Mouse (Mus musculus) hindlimb bud, embryonic 11.5 days (tissue): ENCODE data around the gene Tenm2.

ENCODE experiments used
- DNase-seq: peaks from one replicate; pipeline ENCODE4 v3.0.0-alpha.2; 2012; ENCODE audit warnings: low read depth, low spot score; ENCODE audit errors: extremely low spot score

Tenm2 gene

DNA sequence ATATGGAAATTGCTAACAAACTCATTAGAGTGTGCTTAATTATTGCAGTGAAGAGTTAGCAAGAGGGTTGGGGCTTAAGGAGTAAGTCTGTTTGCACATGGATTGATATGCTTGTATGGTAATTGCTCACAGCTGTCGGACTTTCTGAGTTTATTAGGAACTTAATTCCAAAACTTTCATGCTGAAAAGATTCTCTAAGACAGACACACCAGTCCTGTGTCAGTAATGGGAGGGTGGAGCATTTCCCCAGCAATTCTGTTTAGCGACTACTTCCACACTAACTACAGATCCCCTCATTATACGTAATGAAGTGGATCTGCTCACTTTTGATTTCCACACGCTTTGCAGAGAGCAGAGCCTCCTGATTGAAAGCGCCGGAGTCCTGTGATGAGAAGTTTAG is 622.0 kb downstream of the Tenm2 start:
- no peak for DNase-seq

DNA sequence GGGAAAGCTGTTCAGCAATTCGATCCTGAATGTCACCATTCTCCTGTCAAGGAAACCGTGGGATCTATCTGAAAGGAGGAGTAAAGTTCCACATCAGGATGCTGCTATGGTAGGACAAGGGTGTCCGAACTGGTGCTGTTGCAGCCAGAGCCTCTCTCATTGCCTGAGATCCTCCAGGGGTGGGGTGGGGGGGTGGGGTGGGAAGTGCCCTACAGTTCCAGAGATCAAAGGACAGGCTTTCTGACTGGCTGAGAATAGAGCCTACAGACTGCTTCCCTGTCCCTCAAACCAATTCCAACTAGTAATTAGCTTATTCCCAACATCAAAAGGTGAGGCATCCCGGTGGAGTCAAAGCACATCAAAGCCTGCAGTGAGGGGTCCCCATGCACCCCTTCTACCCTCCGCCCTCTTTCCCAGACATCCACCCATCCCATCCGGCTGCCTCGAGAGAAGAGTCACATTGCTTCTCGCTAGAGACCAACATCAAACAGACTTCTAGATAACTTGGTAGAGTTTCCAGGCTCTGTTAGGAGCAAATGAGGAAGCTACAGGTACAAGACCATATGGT is 630.9 kb downstream of the Tenm2 start:
- DNase-seq: no peak

- no peak for DNase-seq
These were observed 631.5 kb downstream of the Tenm2 start for GRCm38 (mm10) chr11:36604272-36604671.

DNA sequence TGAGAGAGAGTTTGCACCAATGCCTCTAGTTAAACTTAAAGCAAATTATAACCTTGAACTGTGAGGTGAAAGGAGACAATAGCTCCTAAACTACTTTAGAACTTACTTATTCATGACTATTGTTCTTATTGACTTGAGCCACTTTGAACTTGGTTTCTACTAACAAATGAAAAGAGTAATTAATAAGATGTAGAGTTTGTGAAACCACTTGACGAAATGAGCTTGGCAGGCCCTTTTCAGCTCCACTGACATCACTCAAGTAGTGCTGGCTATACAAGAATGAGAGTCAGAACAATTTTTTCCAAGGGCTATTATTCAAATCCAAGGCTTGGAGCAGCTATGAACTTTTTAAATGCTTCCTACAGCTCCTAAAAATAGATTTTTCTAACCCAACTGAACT is 643.3 kb downstream of the Tenm2 start:
- no peak for DNase-seq

DNA sequence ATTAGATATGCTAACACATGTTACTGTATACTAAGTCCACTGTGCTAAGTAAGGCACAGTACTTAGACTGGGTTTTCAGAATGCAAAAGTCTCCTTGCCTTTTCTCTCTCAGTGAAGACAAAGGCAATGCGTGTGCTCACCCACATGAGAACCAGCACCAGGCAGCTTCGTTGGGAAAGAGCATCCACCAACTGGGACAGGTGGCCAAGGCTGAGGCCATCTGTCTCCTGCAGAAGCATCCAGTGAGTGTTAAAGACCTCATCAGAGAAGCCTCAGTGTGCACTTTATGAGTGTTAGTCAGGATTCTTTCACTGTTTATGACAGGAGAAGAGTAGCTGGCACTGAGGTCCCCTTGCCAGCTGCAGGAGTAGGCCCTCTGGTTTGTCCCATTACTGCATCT is 669.6 kb downstream of the Tenm2 start:
- no peak for DNase-seq

DNA sequence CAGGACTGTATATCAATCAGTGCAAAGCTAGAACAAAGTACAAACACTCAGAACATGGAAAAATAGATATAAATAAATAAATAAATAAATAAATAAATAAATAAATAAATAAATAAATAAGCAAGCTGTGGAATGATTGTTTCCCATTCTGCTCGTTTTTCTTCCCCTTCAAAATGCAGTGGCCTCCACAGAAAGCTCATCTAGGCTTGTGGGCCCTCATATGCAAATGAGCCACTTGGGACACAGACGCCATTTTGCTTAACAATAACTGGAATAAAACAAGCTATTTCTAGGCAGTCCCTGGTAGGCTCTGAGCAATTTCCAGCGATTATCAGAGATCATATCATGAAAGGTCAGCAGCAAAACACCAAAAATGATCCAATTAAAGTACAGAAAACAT is 672.9 kb downstream of the Tenm2 start:
- no peak for DNase-seq

DNA sequence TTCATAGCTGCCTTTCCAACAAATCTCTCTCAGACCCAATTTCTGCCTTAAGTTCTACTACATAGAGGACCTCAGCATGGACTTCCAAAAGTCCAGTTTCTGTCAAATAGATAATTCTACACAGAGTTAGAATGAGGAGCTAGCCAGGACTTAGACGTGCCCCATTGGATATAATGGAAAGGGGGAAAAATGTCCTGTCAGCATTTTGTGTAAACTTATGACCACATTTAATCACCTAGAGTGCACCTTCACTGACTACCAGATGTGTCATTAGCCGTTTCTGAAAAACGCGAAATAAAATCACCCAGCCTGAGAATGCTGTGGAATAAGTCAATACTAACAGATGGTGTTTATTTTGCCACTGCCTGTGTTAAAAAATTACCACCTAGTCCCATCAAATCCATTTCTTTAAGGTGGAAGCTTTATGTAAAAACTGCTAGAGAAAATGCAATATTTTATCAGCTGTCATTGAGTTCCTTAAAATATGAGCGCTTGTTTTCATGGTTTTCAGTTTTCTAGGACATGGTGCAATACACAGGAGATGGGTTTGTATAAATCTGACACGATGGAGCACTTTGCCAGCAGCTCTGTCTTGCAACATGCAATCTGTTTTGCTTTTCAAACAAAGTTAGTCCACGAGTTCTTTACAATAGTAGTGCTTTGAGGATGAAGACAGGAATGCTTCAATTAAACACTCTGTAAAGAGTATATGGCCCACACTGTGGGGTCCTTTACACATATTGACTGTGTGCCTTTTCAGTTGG is 674.8 kb downstream of the Tenm2 start:
- DNase-seq: no peak

GRCm38 (mm10) chr11:36557316-36557715 is 678.4 kb downstream of the Tenm2 start:
- no peak for DNase-seq

- no peak for DNase-seq
These were observed 682.5 kb downstream of the Tenm2 start for GRCm38 (mm10) chr11:36553286-36553685.

GRCm38 (mm10) chr11:36550649-36551048 is 685.1 kb downstream of the Tenm2 start:
- peak; percentile 42 for DNase-seq

GRCm38 (mm10) chr11:36549398-36550139 is 686.2 kb downstream of the Tenm2 start:
- DNase-seq: no peak

GRCm38 (mm10) chr11:36548139-36548538 is 687.6 kb downstream of the Tenm2 start:
- DNase-seq: no peak

- DNase-seq: no peak
These were observed 697.6 kb downstream of the Tenm2 start for GRCm38 (mm10) chr11:36538144-36538543.

- no peak for DNase-seq
These were observed 698.1 kb downstream of the Tenm2 start for GRCm38 (mm10) chr11:36537573-36538133.

DNA sequence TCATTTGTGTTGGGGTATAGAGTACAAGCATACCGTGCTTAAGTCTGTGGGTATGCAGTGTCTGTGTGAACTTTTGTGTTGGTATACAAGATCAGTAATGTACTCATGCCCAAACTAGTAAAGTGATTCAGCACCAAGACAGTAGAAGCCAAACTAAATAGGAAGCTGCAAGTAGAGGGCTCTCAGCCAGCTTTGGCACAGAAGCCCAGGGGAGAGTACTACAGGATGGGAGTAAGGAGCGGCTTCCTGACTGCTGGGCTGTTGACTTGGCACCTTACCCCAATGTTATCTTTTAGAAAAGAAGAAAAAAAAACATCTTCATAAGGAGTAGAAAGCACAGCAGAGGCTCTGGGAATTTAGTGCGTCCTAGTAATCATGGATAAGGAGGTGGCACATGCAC is 700.2 kb downstream of the Tenm2 start:
- DNase-seq: no peak

DNA sequence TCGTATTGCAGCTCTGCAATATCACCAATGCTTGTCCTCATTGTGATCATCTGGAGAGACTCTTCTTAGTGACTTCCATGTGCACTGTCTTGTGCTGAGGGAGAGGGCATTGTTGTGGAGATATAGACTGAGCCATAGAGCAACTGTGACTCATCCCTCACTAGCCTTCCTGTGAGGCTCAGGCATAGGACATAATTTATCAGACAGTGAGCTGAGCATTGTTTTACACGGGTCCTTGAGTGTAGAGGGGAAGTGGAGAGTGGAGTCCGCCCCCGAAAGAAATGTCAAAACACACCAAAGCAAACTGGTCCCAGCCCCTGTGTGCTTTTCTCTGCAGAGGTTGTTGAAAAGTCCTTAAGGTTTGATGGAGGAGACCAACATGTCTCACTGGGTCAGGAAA is 704.1 kb downstream of the Tenm2 start:
- DNase-seq: no peak

DNA sequence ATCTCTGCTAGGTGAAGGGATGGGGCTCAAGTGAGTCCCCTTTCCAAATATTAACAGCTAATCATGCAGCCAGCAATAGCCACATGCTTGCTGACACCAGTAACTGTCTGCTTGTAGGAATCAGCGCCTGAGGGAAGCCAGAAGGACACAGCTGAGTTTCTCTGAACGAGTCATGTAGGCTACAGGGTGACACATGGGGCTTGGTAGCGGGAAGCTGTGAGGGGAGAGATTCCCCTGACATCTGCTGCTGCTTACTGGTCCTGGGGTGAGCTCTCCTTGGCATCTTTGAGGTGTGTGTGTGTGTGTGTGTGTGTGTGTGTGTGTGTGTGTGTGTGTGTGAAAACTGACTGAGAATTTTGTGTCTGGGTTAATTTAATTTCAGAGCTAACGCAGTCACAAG is 708.3 kb downstream of the Tenm2 start:
- no peak for DNase-seq

GRCm38 (mm10) chr11:36526381-36526780 is 709.4 kb downstream of the Tenm2 start:
- DNase-seq: peak; percentile 28

GRCm38 (mm10) chr11:36512468-36512867 is 723.3 kb downstream of the Tenm2 start:
- no peak for DNase-seq

DNA sequence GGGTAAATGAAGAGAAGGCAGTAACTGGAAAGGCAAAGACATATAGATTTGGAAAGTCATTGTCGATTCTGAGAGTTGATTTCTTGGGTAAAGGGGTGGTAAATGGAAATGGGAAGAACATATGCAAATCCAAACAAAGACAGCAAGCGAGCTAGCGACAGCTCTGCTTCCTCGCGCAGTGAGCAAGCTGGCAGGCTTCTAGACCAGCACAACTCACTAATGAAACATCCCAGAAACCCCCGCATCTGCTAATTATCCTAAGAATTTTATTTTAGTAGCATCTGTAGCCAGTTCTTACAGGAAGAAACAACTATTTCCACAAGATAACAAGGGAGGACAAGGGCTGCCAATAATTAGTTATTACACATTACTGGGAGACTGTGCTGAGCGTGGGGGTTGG is 727.5 kb downstream of the Tenm2 start:
- DNase-seq: no peak

GRCm38 (mm10) chr11:36494898-36495548 is 740.7 kb downstream of the Tenm2 start:
- no peak for DNase-seq
